Mouse (Mus musculus) cortical plate, adult 2 months (tissue): ENCODE results near the gene Pank4. TPM values are rescaled to one million over a fixed set of nuclear protein-coding genes. Genes with fewer than 3 reads are reported as not detected.
A peak's percentile ranks its signal among the peaks of the same experiment; 100 is the strongest.

Experiments
- H3K27ac ChIP-seq: fragments of 200-500 bp; 2 replicates; pipeline ENCODE4 v1.5.1; 2012; ENCODE audit warnings: low read length, control low read depth, inconsistent platforms; ENCODE audit not compliant: insufficient read depth
- H3K4me1 ChIP-seq: fragments of 200-500 bp; 2 replicates; pipeline ENCODE4 v1.6.1; 2011; ENCODE audit warnings: low read length; ENCODE audit not compliant: control insufficient read depth, insufficient read depth
- H3K4me3 ChIP-seq: fragments of 200-500 bp; 2 replicates; pipeline ENCODE4 v1.5.1; 2011; ENCODE audit warnings: mild to moderate bottlenecking, low read length, control low read depth; ENCODE audit not compliant: insufficient read depth
- CTCF ChIP-seq: fragments of 200-500 bp; IDR thresholded peaks from 2 replicates; pipeline ENCODE4 v1.5.1; 2011; ENCODE audit warnings: mild to moderate bottlenecking, control low read depth, low read length; ENCODE audit not compliant: insufficient read depth; ENCODE audit errors: extremely low read depth
- POLR2A ChIP-seq: fragments of 200-500 bp; IDR thresholded peaks from 2 replicates; pipeline ENCODE4 v1.6.1; 2011; ENCODE audit warnings: mild to moderate bottlenecking, low read length, control low read depth; ENCODE audit not compliant: insufficient read depth; ENCODE audit errors: extremely low read depth
- polyA plus RNA-seq: library from polyadenylated mRNA; depleted of rRNA; stranded (reverse); fragments of >200 nt; gene quantifications from 2 replicates; pipeline ENCODE4 v1.2.3, GENCODE M21; 2012

The Pank4 gene
- polyA plus RNA-seq, 1 experiment, result 64.5 TPM

GRCm38 (mm10) chr4:154985151-154985777 is 21.3 kb downstream of the Pank4 start:
- Histone ChIP-seq H3K4me3 (peak overlapping the region; percentile 28; the same call in 1 of the 2 replicates), H3K4me1 (no peaks in the 10 kb centered on the region), H3K27ac (no peak overlapping the region)
- no peak for TF ChIP-seq CTCF

GRCm38 (mm10) chr4:154986096-154986495 is 22.2 kb downstream of the Pank4 start:
- no peak overlapping the region for H3K27ac ChIP-seq

GRCm38 (mm10) chr4:154986750-154987149 is 22.8 kb downstream of the Pank4 start:
- no peak overlapping the region for H3K27ac ChIP-seq
- no peaks in the 10 kb centered on the region for H3K4me1 ChIP-seq
- H3K4me3 ChIP-seq, result no peak overlapping the region
- TF ChIP-seq CTCF, result no peak
- no peak for TF ChIP-seq POLR2A

More at GRCm38 (mm10) chr4:154986096-154986495, 22.2 kb downstream of the Pank4 start:
- Histone ChIP-seq H3K4me1 (no peaks in the 10 kb centered on the region), H3K4me3 (peak overlapping the region; percentile 28)
- TF ChIP-seq CTCF, result peak; percentile 56
- TF ChIP-seq POLR2A, result no peak

GRCm38 (mm10) chr4:154994876-154995275 is 31.0 kb downstream of the Pank4 start:
- TF ChIP-seq CTCF (no peak), POLR2A (no peak)
- H3K4me3 ChIP-seq, result no peak overlapping the region
- H3K4me1 ChIP-seq, result no peaks in the 10 kb centered on the region; the same call in 1 of the 2 replicates
- H3K27ac ChIP-seq, result no peak overlapping the region

GRCm38 (mm10) chr4:154996572-154997154 is 32.7 kb downstream of the Pank4 start:
- Histone ChIP-seq H3K4me1 (no peaks in the 10 kb centered on the region; the same call in 1 of the 2 replicates), H3K27ac (no peak overlapping the region), H3K4me3 (no peak overlapping the region)
- peak; percentile 25; the same call in 1 of the 2 replicates for TF ChIP-seq CTCF
- no peak for TF ChIP-seq POLR2A

- no peaks in the 10 kb centered on the region for H3K4me1 ChIP-seq
- no peak overlapping the region for H3K27ac ChIP-seq
- no peak overlapping the region for H3K4me3 ChIP-seq
- TF ChIP-seq POLR2A (no peak), CTCF (no peak)
Observed at GRCm38 (mm10) chr4:154999379-154999778, 35.5 kb downstream of the Pank4 start.

GRCm38 (mm10) chr4:155005278-155005677 is 41.4 kb downstream of the Pank4 start:
- H3K27ac ChIP-seq, result no peak overlapping the region
- H3K4me1 ChIP-seq, result peaks cover 3% of the 10 kb centered on the region; the same call in 1 of the 2 replicates
- no peak for TF ChIP-seq CTCF
- TF ChIP-seq POLR2A, result no peak
- H3K4me3 ChIP-seq, result no peak overlapping the region

- H3K4me1 ChIP-seq, result peaks cover 3% of the 10 kb centered on the region; the same call in 1 of the 2 replicates
- H3K27ac ChIP-seq, result no peak overlapping the region
- H3K4me3 ChIP-seq, result no peak overlapping the region
- TF ChIP-seq CTCF, result no peak
- TF ChIP-seq POLR2A, result no peak
Observed at GRCm38 (mm10) chr4:155006296-155006695, 42.4 kb downstream of the Pank4 start.

- Histone ChIP-seq H3K27ac (no peak overlapping the region), H3K4me3 (no peak overlapping the region), H3K4me1 (peaks cover 8% of the 10 kb centered on the region; the same call in 1 of the 2 replicates)
- no peak for TF ChIP-seq CTCF
- no peak for TF ChIP-seq POLR2A
Observed at GRCm38 (mm10) chr4:155007641-155008040, 43.7 kb downstream of the Pank4 start.

GRCm38 (mm10) chr4:155008075-155008474 is 44.2 kb downstream of the Pank4 start:
- TF ChIP-seq POLR2A (no peak), CTCF (no peak)

More at GRCm38 (mm10) chr4:155008075-155008474, 44.2 kb downstream of the Pank4 start:
- no peak overlapping the region for H3K27ac ChIP-seq
- H3K4me3 ChIP-seq, result no peak overlapping the region
- peaks cover 9% of the 10 kb centered on the region; the same call in 1 of the 2 replicates for H3K4me1 ChIP-seq
